Mouse (Mus musculus): Measurements from ENCODE around the gene Gm45837.
"Not testable (repeated sequence)": the region's sequence is repeated elsewhere in the genome, so short reads cannot be mapped to it uniquely, and the experiment has no call there.

Gm45837 gene

GRCm38 (mm10) chr7:101550686-101551485, 140.2 kb downstream of the Gm45837 start:
- DNase-seq (ENCODE audit: low read depth, low spot score), result no peak

DNA sequence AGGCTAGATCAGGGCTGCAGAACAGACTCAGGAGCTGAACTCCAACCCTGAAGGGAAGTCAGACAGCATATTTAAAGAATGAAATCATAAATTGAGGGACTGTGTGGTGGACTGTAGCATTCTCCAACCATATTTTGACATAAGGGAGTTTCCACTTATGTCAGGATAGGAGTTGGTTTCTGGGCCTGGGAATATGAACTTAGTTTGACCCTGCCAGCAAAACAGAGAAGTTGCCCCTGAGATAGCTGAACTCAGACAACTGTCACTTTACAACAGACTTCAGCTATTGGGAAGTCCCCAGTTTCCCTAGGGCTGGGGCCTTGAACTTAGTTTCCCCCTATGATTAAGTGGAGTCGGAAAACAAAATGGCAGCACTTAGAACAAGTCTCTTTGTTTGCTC, 140.8 kb downstream of the Gm45837 start:
- DNase-seq (ENCODE audit: low read depth, low spot score), result no peak

DNA sequence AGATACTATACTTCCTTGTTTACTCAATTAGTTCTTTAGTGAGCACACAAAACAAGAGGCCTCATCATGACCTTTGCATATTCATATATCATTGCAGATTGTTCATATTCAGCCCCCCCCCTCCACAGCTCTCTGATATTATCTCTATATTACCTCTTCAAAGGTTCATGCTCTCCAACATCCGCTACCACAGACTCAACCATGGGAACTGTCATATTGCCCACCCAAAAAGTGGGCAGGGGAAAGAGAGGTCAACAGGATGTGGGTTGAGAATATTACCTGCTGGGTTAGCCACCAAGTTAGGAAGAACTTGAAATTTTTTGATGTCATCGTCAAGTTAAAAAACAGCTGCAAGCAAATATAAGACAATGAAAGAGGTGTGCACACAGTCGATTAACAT, 144.8 kb downstream of the Gm45837 start:
- DNase-seq (ENCODE audit: low read depth, low spot score), result not testable (repeated sequence)

- no peak for DNase-seq (ENCODE audit: low read depth, low spot score)
These were observed 146.7 kb downstream of the Gm45837 start for GRCm38 (mm10) chr7:101557391-101557790.

DNA sequence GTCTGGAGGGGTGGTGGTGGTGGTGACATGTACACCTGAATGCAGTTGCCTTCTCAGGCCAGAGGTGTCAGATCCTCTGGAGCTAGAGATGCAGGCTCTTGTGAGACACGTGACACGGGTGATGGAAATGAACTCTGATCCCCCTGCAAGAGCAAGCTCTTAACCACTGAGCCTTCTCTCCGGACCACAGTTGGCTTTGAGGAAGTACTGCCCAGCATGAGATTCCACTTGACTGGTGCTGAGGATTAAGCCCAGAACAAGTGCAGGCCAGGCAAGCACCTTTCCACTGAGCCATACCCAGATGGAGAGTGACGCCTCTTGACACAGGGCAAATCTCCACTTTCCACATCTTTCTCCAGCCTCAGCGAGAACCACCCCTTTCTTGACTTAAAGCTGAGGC, 148.7 kb downstream of the Gm45837 start:
- DNase-seq (ENCODE audit: low read depth, low spot score), result not testable (repeated sequence)
